Mouse (Mus musculus): ENCODE measurements around the gene Npas1. TPM values are rescaled to one million over a fixed set of nuclear protein-coding genes. Genes with fewer than 3 reads are reported as not detected.

The Npas1 gene
- polyA plus RNA-seq, 1 experiment from 2014 or later: 0.18 TPM

- Histone ChIP-seq H3K36me3 (ENCODE audit: control insufficient read depth, insufficient read depth, low read length) (no peaks in the 10 kb centered on the region), H3K4me2 (replicated peaks; ENCODE audit: low read depth) (peak overlapping the region; percentile 40), H3K27me3 (ENCODE audit: control insufficient read depth, insufficient read depth, low read length) (peaks cover 27% of the 10 kb centered on the region; the same call in 1 of the 2 replicates), H3K4me1 (replicated peaks; ENCODE audit: control insufficient read depth, insufficient read depth) (no peaks in the 10 kb centered on the region), H3K27ac (replicated peaks) (no peak overlapping the region), H3K9ac (ENCODE audit: low read length) (no peak overlapping the region), H3K4me3 (ENCODE audit: low read depth, low read length) (peak overlapping the region; percentile 21), H3K9me3 (ENCODE audit: control insufficient read depth, low read length) (no peaks in the 10 kb centered on the region)
- DNase-seq (ENCODE audit: low spot score): no peak
- TF ChIP-seq CTCF (IDR thresholded peaks at IDR 0.05; ENCODE audit: low read depth) (no peak), EP300 (optimal IDR thresholded peaks at IDR 0.05) (no peak)
- ATAC-seq (ENCODE audit: low FRiP score, low TSS enrichment): 0 out of 2 replicates have a peak, but pooled peaks have one; percentile 24
- 2% methylated on average over 30 of the region's 59 CpGs for WGBS
Observed at GRCm38 (mm10) chr7:16475764-16476599, 1.5 kb downstream of the Npas1 start.

GRCm38 (mm10) chr7:16475321-16475720 is 2.2 kb downstream of the Npas1 start:
- 5% methylated on average over 23 of the region's 23 CpGs for WGBS
- Histone ChIP-seq H3K4me3 (ENCODE audit: low read depth, low read length) (peak overlapping the region; percentile 8), H3K27me3 (ENCODE audit: control insufficient read depth, insufficient read depth, low read length) (peaks cover 27% of the 10 kb centered on the region; the same call in 1 of the 2 replicates), H3K36me3 (ENCODE audit: control insufficient read depth, insufficient read depth, low read length) (no peaks in the 10 kb centered on the region), H3K4me2 (replicated peaks; ENCODE audit: low read depth) (0 out of 2 replicates have a peak overlapping the region, but pooled peaks have one; percentile 11), H3K9me3 (ENCODE audit: control insufficient read depth, low read length) (no peaks in the 10 kb centered on the region), H3K4me1 (replicated peaks; ENCODE audit: control insufficient read depth, insufficient read depth) (no peaks in the 10 kb centered on the region), H3K9ac (ENCODE audit: low read length) (no peak overlapping the region), H3K27ac (replicated peaks) (no peak overlapping the region)
- DNase-seq (ENCODE audit: low spot score): no peak
- no peak for TF ChIP-seq EP300 (optimal IDR thresholded peaks at IDR 0.05)
- TF ChIP-seq CTCF (IDR thresholded peaks at IDR 0.05; ENCODE audit: low read depth): no peak
- no peak for ATAC-seq (ENCODE audit: low FRiP score, low TSS enrichment)

GRCm38 (mm10) chr7:16474445-16474844 is 3.1 kb downstream of the Npas1 start:
- H3K4me3 ChIP-seq (ENCODE audit: low read depth, low read length): peak overlapping the region; percentile 24
- ATAC-seq (ENCODE audit: low FRiP score, low TSS enrichment): no peak
- DNase-seq (ENCODE audit: low spot score): peak; percentile 34
- H3K27me3 ChIP-seq (ENCODE audit: control insufficient read depth, insufficient read depth, low read length): peaks cover 27% of the 10 kb centered on the region; the same call in 1 of the 2 replicates
- H3K9me3 ChIP-seq (ENCODE audit: control insufficient read depth, low read length): no peaks in the 10 kb centered on the region
- no peak overlapping the region for H3K27ac ChIP-seq (replicated peaks)
- WGBS: 4% methylated on average over 33 of the region's 33 CpGs
- TF ChIP-seq EP300 (optimal IDR thresholded peaks at IDR 0.05) (no peak), CTCF (IDR thresholded peaks at IDR 0.05; ENCODE audit: low read depth) (no peak)
- H3K4me1 ChIP-seq (replicated peaks; ENCODE audit: control insufficient read depth, insufficient read depth): no peaks in the 10 kb centered on the region
- no peak overlapping the region for H3K9ac ChIP-seq (ENCODE audit: low read length)
- no peak overlapping the region for H3K4me2 ChIP-seq (replicated peaks; ENCODE audit: low read depth)
- no peaks in the 10 kb centered on the region for H3K36me3 ChIP-seq (ENCODE audit: control insufficient read depth, insufficient read depth, low read length)

- no peak for ATAC-seq (ENCODE audit: low FRiP score, low TSS enrichment)
Observed at GRCm38 (mm10) chr7:16473847-16474246, 3.7 kb downstream of the Npas1 start.

GRCm38 (mm10) chr7:16472116-16472709 is 5.3 kb downstream of the Npas1 start:
- Histone ChIP-seq H3K4me3 (ENCODE audit: low read depth, low read length) (no peak overlapping the region), H3K9me3 (ENCODE audit: control insufficient read depth, low read length) (no peaks in the 10 kb centered on the region), H3K27me3 (ENCODE audit: control insufficient read depth, insufficient read depth, low read length) (peaks cover 27% of the 10 kb centered on the region; the same call in 1 of the 2 replicates), H3K9ac (ENCODE audit: low read length) (no peak overlapping the region), H3K4me2 (replicated peaks; ENCODE audit: low read depth) (no peak overlapping the region), H3K4me1 (replicated peaks; ENCODE audit: control insufficient read depth, insufficient read depth) (no peaks in the 10 kb centered on the region), H3K36me3 (ENCODE audit: control insufficient read depth, insufficient read depth, low read length) (no peaks in the 10 kb centered on the region), H3K27ac (replicated peaks) (no peak overlapping the region)
- no peak for TF ChIP-seq CTCF (IDR thresholded peaks at IDR 0.05; ENCODE audit: low read depth)
- no peak for DNase-seq (ENCODE audit: low spot score)
- ATAC-seq (ENCODE audit: low FRiP score, low TSS enrichment): no peak
- 19% methylated on average over 17 of the region's 17 CpGs for WGBS

More at GRCm38 (mm10) chr7:16473847-16474246, 3.7 kb downstream of the Npas1 start:
- Histone ChIP-seq H3K4me1 (replicated peaks; ENCODE audit: control insufficient read depth, insufficient read depth) (no peaks in the 10 kb centered on the region), H3K36me3 (ENCODE audit: control insufficient read depth, insufficient read depth, low read length) (no peaks in the 10 kb centered on the region), H3K27ac (replicated peaks) (no peak overlapping the region), H3K9ac (ENCODE audit: low read length) (no peak overlapping the region), H3K9me3 (ENCODE audit: control insufficient read depth, low read length) (no peaks in the 10 kb centered on the region), H3K27me3 (ENCODE audit: control insufficient read depth, insufficient read depth, low read length) (peaks cover 27% of the 10 kb centered on the region; the same call in 1 of the 2 replicates), H3K4me3 (ENCODE audit: low read depth, low read length) (no peak overlapping the region), H3K4me2 (replicated peaks; ENCODE audit: low read depth) (no peak overlapping the region)
- TF ChIP-seq CTCF (IDR thresholded peaks at IDR 0.05; ENCODE audit: low read depth) (no peak), EP300 (optimal IDR thresholded peaks at IDR 0.05) (no peak)
- DNase-seq (ENCODE audit: low spot score): no peak
- WGBS: 56% methylated on average over 8 of the region's 8 CpGs

- TF ChIP-seq CTCF (IDR thresholded peaks at IDR 0.05; ENCODE audit: low read depth) (peak; percentile 60), EP300 (optimal IDR thresholded peaks at IDR 0.05) (no peak)
- H3K4me2 ChIP-seq (replicated peaks; ENCODE audit: low read depth): no peak overlapping the region
- no peaks in the 10 kb centered on the region for H3K36me3 ChIP-seq (ENCODE audit: control insufficient read depth, insufficient read depth, low read length)
- H3K9me3 ChIP-seq (ENCODE audit: control insufficient read depth, low read length): no peaks in the 10 kb centered on the region
- no peaks in the 10 kb centered on the region for H3K4me1 ChIP-seq (replicated peaks; ENCODE audit: control insufficient read depth, insufficient read depth)
- H3K4me3 ChIP-seq (ENCODE audit: low read depth, low read length): no peak overlapping the region
- H3K27ac ChIP-seq (replicated peaks): no peak overlapping the region
- H3K9ac ChIP-seq (ENCODE audit: low read length): no peak overlapping the region
- WGBS: 40% methylated on average over 9 of the region's 9 CpGs
- H3K27me3 ChIP-seq (ENCODE audit: control insufficient read depth, insufficient read depth, low read length): peaks cover 25% of the 10 kb centered on the region; the same call in 1 of the 2 replicates
- DNase-seq (ENCODE audit: low spot score) (no peak), ATAC-seq (ENCODE audit: low FRiP score, low TSS enrichment) (no peak)
Observed at GRCm38 (mm10) chr7:16471549-16471948, 6.0 kb downstream of the Npas1 start.

Measured in stomach, postnatal 0 days (tissue).